Mouse (Mus musculus) limb, embryonic 13.5 days (tissue): Measurements from ENCODE around the gene Tmem178. TPM values are rescaled to one million over a fixed set of nuclear protein-coding genes. Genes with fewer than 3 reads are reported as not detected.

Experiments used
- ATAC-seq: fragments of 200-750 bp; cut with Nextera tagmentation; 2 replicates; pipeline ENCODE4 v1.8.0; 2017; ENCODE audit warnings: low read depth, moderate number of reproducible peaks, moderate TSS enrichment; ENCODE audit not compliant: low FRiP score
- H3K27ac ChIP-seq: fragments of 300-500 bp; sonication (generic); 2 replicates; pipeline ENCODE4 v1.5.1; 2015; ENCODE audit warnings: inconsistent platforms, mild to moderate bottlenecking, moderate library complexity
- H3K27me3 ChIP-seq: fragments of 300-500 bp; sonication (generic); 2 replicates; pipeline ENCODE4 v1.6.1; 2015; ENCODE audit warnings: mild to moderate bottlenecking, inconsistent platforms
- H3K36me3 ChIP-seq: fragments of 300-500 bp; sonication (generic); 2 replicates; pipeline ENCODE4 v1.6.1; 2015; ENCODE audit warnings: inconsistent platforms, mild to moderate bottlenecking, moderate library complexity
- H3K4me1 ChIP-seq: fragments of 300-500 bp; sonication (generic); 2 replicates; pipeline ENCODE4 v1.6.1; 2015; ENCODE audit warnings: inconsistent platforms
- H3K4me2 ChIP-seq: fragments of 300-500 bp; sonication (generic); replicated peaks from 2 replicates; pipeline ENCODE4 v1.6.1; 2015; ENCODE audit warnings: inconsistent platforms, mild to moderate bottlenecking, moderate library complexity
- H3K4me3 ChIP-seq: fragments of 300-500 bp; sonication (generic); 2 replicates; pipeline ENCODE4 v1.5.1; 2015; ENCODE audit warnings: moderate library complexity, mild to moderate bottlenecking, inconsistent platforms
- H3K9ac ChIP-seq: fragments of 300-500 bp; sonication (generic); 2 replicates; pipeline ENCODE4 v1.6.1; 2015; ENCODE audit warnings: mild to moderate bottlenecking, inconsistent platforms
- H3K9me3 ChIP-seq: fragments of 300-500 bp; sonication (generic); 2 replicates; pipeline ENCODE4 v1.6.1; 2016; ENCODE audit warnings: inconsistent platforms
- WGBS: fragments of 180-500 bp; shearing (Covaris S2); methylation state at CpG from one replicate; pipeline ENCODE4 v1.1.7; 2015; 5-methylcytosine and 5-hydroxymethylcytosine counted together
- polyA plus RNA-seq: library from polyadenylated mRNA; unstranded; fragments of >200 nt; fragmentation: Nextera tagmentation; extraction: Ambion mirVana; gene quantifications from 2 replicates; pipeline ENCODE4 v1.2.1, GENCODE M21; 2015

Gene Tmem178
- polyA plus RNA-seq, 1 experiment from 2014 or later = 9.1 TPM

- H3K36me3 ChIP-seq = no peaks in the 10 kb centered on the region
- no peaks in the 10 kb centered on the region for H3K27me3 ChIP-seq
- peaks cover 42% of the 10 kb centered on the region for H3K4me1 ChIP-seq
- 79% methylated on average over 11 of the region's 11 CpGs for WGBS
- no peak overlapping the region for H3K4me3 ChIP-seq
- no peak overlapping the region for H3K9ac ChIP-seq
- H3K4me2 ChIP-seq = no peak overlapping the region
- no peaks in the 10 kb centered on the region for H3K9me3 ChIP-seq
- no peak for ATAC-seq
- H3K27ac ChIP-seq = no peak overlapping the region
Observed at GRCm38 (mm10) chr17:81004454-81004853, 60.0 kb downstream of the Tmem178 start.

- H3K9ac ChIP-seq = no peak overlapping the region
- no peak overlapping the region for H3K4me3 ChIP-seq
- no peak overlapping the region for H3K27ac ChIP-seq
- no peak overlapping the region for H3K4me2 ChIP-seq
- ATAC-seq = no peak
- H3K36me3 ChIP-seq = no peaks in the 10 kb centered on the region
- peaks cover 48% of the 10 kb centered on the region for H3K4me1 ChIP-seq
- 41% methylated on average over 8 of the region's 8 CpGs for WGBS
- H3K27me3 ChIP-seq = no peaks in the 10 kb centered on the region
- H3K9me3 ChIP-seq = no peaks in the 10 kb centered on the region
Observed at GRCm38 (mm10) chr17:81005292-81005691, 60.9 kb downstream of the Tmem178 start.

GRCm38 (mm10) chr17:81009112-81009511, 64.7 kb downstream of the Tmem178 start:
- no peaks in the 10 kb centered on the region for H3K36me3 ChIP-seq
- H3K4me1 ChIP-seq = peaks cover 31% of the 10 kb centered on the region
- no peaks in the 10 kb centered on the region for H3K27me3 ChIP-seq
- ATAC-seq = no peak
- H3K9me3 ChIP-seq = no peaks in the 10 kb centered on the region
- no peak overlapping the region for H3K9ac ChIP-seq
- H3K4me2 ChIP-seq = no peak overlapping the region
- H3K4me3 ChIP-seq = no peak overlapping the region
- WGBS = 78% methylated on average over 10 of the region's 10 CpGs
- H3K27ac ChIP-seq = no peak overlapping the region

GRCm38 (mm10) chr17:81010199-81010598, 65.8 kb downstream of the Tmem178 start:
- WGBS = 72% methylated on average over 3 of the region's 3 CpGs
- Histone ChIP-seq H3K27ac (no peak overlapping the region), H3K4me2 (no peak overlapping the region), H3K4me3 (no peak overlapping the region), H3K9ac (no peak overlapping the region), H3K27me3 (no peaks in the 10 kb centered on the region), H3K9me3 (no peaks in the 10 kb centered on the region), H3K36me3 (no peaks in the 10 kb centered on the region), H3K4me1 (peaks cover 21% of the 10 kb centered on the region)
- no peak for ATAC-seq

- Histone ChIP-seq H3K4me1 (peaks cover 15% of the 10 kb centered on the region; the same call in 1 of the 2 replicates), H3K4me3 (no peak overlapping the region), H3K36me3 (no peaks in the 10 kb centered on the region), H3K4me2 (no peak overlapping the region), H3K27ac (no peak overlapping the region), H3K9me3 (no peaks in the 10 kb centered on the region), H3K9ac (no peak overlapping the region), H3K27me3 (no peaks in the 10 kb centered on the region)
- WGBS = 61% methylated on average over 18 of the region's 18 CpGs
- peak; percentile 42; the same call in 1 of the 2 replicates for ATAC-seq
Observed at GRCm38 (mm10) chr17:81010844-81011685, 66.6 kb downstream of the Tmem178 start.

- peak; percentile 18; the same call in 1 of the 2 replicates for ATAC-seq
- WGBS = 43% methylated on average over 4 of the region's 4 CpGs
- Histone ChIP-seq H3K9me3 (no peaks in the 10 kb centered on the region), H3K4me3 (no peak overlapping the region), H3K27me3 (0 out of 2 replicates have a peak, but pooled peaks cover 3% of the 10 kb centered on the region), H3K4me2 (no peak overlapping the region), H3K4me1 (peaks cover 19% of the 10 kb centered on the region), H3K27ac (no peak overlapping the region), H3K36me3 (no peaks in the 10 kb centered on the region), H3K9ac (no peak overlapping the region)
Observed at GRCm38 (mm10) chr17:81015814-81016447, 71.5 kb downstream of the Tmem178 start.

GRCm38 (mm10) chr17:81017132-81017531, 72.7 kb downstream of the Tmem178 start:
- Histone ChIP-seq H3K36me3 (no peaks in the 10 kb centered on the region), H3K4me3 (no peak overlapping the region), H3K9me3 (no peaks in the 10 kb centered on the region), H3K9ac (no peak overlapping the region), H3K4me2 (0 out of 2 replicates have a peak overlapping the region, but pooled peaks have one; percentile 27), H3K27ac (no peak overlapping the region), H3K4me1 (peaks cover 14% of the 10 kb centered on the region), H3K27me3 (0 out of 2 replicates have a peak, but pooled peaks cover 3% of the 10 kb centered on the region)
- peak; percentile 59; the same call in 1 of the 2 replicates for ATAC-seq
- 26% methylated on average over 1 of the region's 1 CpGs for WGBS

- H3K36me3 ChIP-seq = peaks cover 78% of the 10 kb centered on the region
- H3K27me3 ChIP-seq = no peaks in the 10 kb centered on the region
- no peak overlapping the region for H3K4me3 ChIP-seq
- WGBS = 94% methylated on average over 6 of the region's 6 CpGs
- no peak overlapping the region for H3K9ac ChIP-seq
- ATAC-seq = no peak
- H3K4me1 ChIP-seq = no peaks in the 10 kb centered on the region
- H3K27ac ChIP-seq = no peak overlapping the region
- H3K4me2 ChIP-seq = no peak overlapping the region
- no peaks in the 10 kb centered on the region for H3K9me3 ChIP-seq
Observed at GRCm38 (mm10) chr17:81027331-81027730, 82.9 kb downstream of the Tmem178 start.

- Histone ChIP-seq H3K4me2 (no peak overlapping the region), H3K4me1 (no peaks in the 10 kb centered on the region), H3K36me3 (peaks cover 63% of the 10 kb centered on the region), H3K4me3 (no peak overlapping the region), H3K9ac (no peak overlapping the region), H3K27ac (no peak overlapping the region), H3K9me3 (no peaks in the 10 kb centered on the region), H3K27me3 (no peaks in the 10 kb centered on the region)
- ATAC-seq = no peak
- WGBS = 83% methylated on average over 3 of the region's 3 CpGs
Observed at GRCm38 (mm10) chr17:81031830-81032442, 87.5 kb downstream of the Tmem178 start.

GRCm38 (mm10) chr17:81032957-81033356, 88.5 kb downstream of the Tmem178 start:
- H3K36me3 ChIP-seq = peaks cover 69% of the 10 kb centered on the region
- no peak overlapping the region for H3K4me2 ChIP-seq
- H3K27ac ChIP-seq = no peak overlapping the region
- H3K9ac ChIP-seq = no peak overlapping the region
- H3K4me1 ChIP-seq = no peaks in the 10 kb centered on the region
- H3K4me3 ChIP-seq = no peak overlapping the region
- H3K27me3 ChIP-seq = no peaks in the 10 kb centered on the region
- no peak for ATAC-seq
- 56% methylated on average over 2 of the region's 2 CpGs for WGBS
- no peaks in the 10 kb centered on the region for H3K9me3 ChIP-seq

- WGBS = 73% methylated on average over 5 of the region's 5 CpGs
- ATAC-seq = no peak
- Histone ChIP-seq H3K4me3 (no peak overlapping the region), H3K27ac (no peak overlapping the region), H3K9ac (no peak overlapping the region), H3K9me3 (no peaks in the 10 kb centered on the region), H3K36me3 (peaks cover 71% of the 10 kb centered on the region), H3K4me2 (no peak overlapping the region), H3K4me1 (no peaks in the 10 kb centered on the region), H3K27me3 (no peaks in the 10 kb centered on the region)
Observed at GRCm38 (mm10) chr17:81035354-81035753, 90.9 kb downstream of the Tmem178 start.
